Mouse (Mus musculus) adrenal gland, postnatal 25 days (tissue): ENCODE measurements around the gene Npm3. TPM values are rescaled to one million over a fixed set of nuclear protein-coding genes. Genes with fewer than 3 reads are reported as not detected.

ENCODE experiments used
- DNase-seq: peaks from one replicate; pipeline ENCODE4 v3.0.0; 2021; ENCODE audit warnings: mixed read lengths
- long read RNA-seq: library from polyadenylated mRNA; stranded (forward); transcript quantifications from one replicate; pipeline ENCODE4 v2.0.0, GENCODE M21; 2021
- total RNA-seq: library from RNA; stranded (reverse); gene quantifications from 2 replicates; pipeline ENCODE4 v1.2.3, GENCODE M21; 2021

Gene Npm3
- 29.0 and 34.7 TPM in 2 replicates for total RNA-seq
- long read RNA-seq, partial matches to known transcripts: 2 of 2 reads
- long read RNA-seq, other reads (novel, unspliced or antisense): 0 of 2 reads

- DNase-seq: peak; percentile 90
Observed at GRCm38 (mm10) chr19:45749243-45750043, at the start of gene Npm3. Gene Npm3 (minus strand): TSS chr19:45749591.

- no peak for DNase-seq
Observed at GRCm38 (mm10) chr19:45796879-45797278, 47.5 kb upstream of the Npm3 start.

GRCm38 (mm10) chr19:45796061-45796556 lies 46.7 kb upstream of the Npm3 start:
- peak; percentile 20 for DNase-seq

GRCm38 (mm10) chr19:45795406-45795944 lies 46.1 kb upstream of the Npm3 start:
- DNase-seq: no peak

GRCm38 (mm10) chr19:45794718-45795117 lies 45.3 kb upstream of the Npm3 start:
- no peak for DNase-seq

- no peak for DNase-seq
Observed at GRCm38 (mm10) chr19:45792404-45792803, 43.0 kb upstream of the Npm3 start.

GRCm38 (mm10) chr19:45789888-45790874 lies 40.8 kb upstream of the Npm3 start:
- DNase-seq: no peak

GRCm38 (mm10) chr19:45789365-45789764 lies 40.0 kb upstream of the Npm3 start:
- no peak for DNase-seq

GRCm38 (mm10) chr19:45788337-45788736 lies 38.9 kb upstream of the Npm3 start:
- no peak for DNase-seq

- DNase-seq: no peak
Observed at GRCm38 (mm10) chr19:45787450-45787849, 38.1 kb upstream of the Npm3 start.

GRCm38 (mm10) chr19:45785470-45785869 lies 36.1 kb upstream of the Npm3 start:
- DNase-seq: no peak

GRCm38 (mm10) chr19:45783933-45784576 lies 34.7 kb upstream of the Npm3 start:
- no peak for DNase-seq

GRCm38 (mm10) chr19:45783181-45783932 lies 34.0 kb upstream of the Npm3 start, which contains the start of gene Mgea5:
Gene Mgea5 (minus strand): TSS chr19:45783837.
- peak; percentile 97 for DNase-seq

GRCm38 (mm10) chr19:45782315-45783001 lies 33.1 kb upstream of the Npm3 start:
- peak; percentile 75 for DNase-seq

GRCm38 (mm10) chr19:45781676-45782075 lies 32.3 kb upstream of the Npm3 start:
- DNase-seq: no peak

GRCm38 (mm10) chr19:45780350-45780915 lies 31.0 kb upstream of the Npm3 start:
- no peak for DNase-seq

- DNase-seq: no peak
Observed at GRCm38 (mm10) chr19:45775486-45775885, 26.1 kb upstream of the Npm3 start.

- DNase-seq: no peak
Observed at GRCm38 (mm10) chr19:45771501-45771900, 22.1 kb upstream of the Npm3 start.

- DNase-seq: no peak
Observed at GRCm38 (mm10) chr19:45760810-45761209, 11.4 kb upstream of the Npm3 start.

- no peak for DNase-seq
Observed at GRCm38 (mm10) chr19:45758671-45759070, 9.3 kb upstream of the Npm3 start.
